Mouse (Mus musculus) inflammation-experienced regulatory T-cells, adult 16 weeks (primary cell): ENCODE measurements around the gene Olfr698. TPM values are rescaled to one million over a fixed set of nuclear protein-coding genes. Genes with fewer than 3 reads are reported as not detected.

Experiments used
- polyA plus RNA-seq: library from polyadenylated mRNA; unstranded; fragments of 100-300 nt; shearing (Covaris generic); gene quantifications from one replicate; pipeline ENCODE4 v1.2.1, GENCODE M21; 2017

The Olfr698 gene
- not detected for polyA plus RNA-seq

GRCm38 (mm10) chr7:106755297-106755696, at the start of gene Olfr698:
Olfr698 (minus strand) TSS chr7:106755397.

DNA sequence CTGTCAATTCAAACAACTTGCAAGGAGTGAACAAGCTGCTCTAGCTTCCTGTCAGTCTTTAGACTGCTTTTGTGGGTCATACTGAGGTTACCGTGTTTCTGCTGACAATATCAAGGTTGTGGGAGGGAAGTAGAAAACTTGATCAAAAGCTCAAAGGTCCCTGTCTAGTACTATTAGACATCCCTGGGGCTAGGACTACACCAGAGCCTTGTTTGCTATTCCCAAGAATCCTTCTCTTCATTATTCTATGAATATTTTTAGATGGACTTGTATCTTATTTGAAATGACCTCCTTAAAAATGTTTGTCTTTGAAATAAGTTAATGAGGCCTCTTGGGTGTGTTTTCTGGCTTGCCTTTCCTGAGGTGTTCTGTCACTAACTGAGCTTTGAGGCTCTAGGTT, 37.9 kb upstream of the Olfr698 start, which contains the start of gene Olfr699:
Gene Olfr699 (minus strand): TSS at position 101 of the 400 bp plus-strand sequence.

DNA sequence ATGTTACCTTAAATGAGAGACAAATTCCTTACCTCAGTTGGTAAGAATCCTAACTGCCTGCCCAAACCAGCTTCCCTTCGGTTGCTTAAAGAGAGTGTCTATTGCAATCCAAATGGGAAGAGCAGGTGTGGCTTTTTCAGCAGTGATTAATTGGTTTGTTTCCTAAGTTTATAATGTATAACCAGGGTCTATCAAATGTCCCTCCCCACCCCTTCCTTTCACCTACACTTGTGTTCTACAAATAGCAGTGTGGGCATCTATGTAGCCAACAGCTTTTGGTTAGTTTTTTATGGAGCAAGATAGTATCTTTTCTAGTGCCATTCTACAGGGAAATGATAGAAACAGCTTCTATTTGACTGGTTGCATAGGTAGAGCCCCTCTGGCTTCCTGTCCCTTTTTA, 12.9 kb downstream of the Olfr698 start, which contains the start of gene Olfr697:
Gene Olfr697 (minus strand): TSS at position 101 of the 400 bp plus-strand sequence.

DNA sequence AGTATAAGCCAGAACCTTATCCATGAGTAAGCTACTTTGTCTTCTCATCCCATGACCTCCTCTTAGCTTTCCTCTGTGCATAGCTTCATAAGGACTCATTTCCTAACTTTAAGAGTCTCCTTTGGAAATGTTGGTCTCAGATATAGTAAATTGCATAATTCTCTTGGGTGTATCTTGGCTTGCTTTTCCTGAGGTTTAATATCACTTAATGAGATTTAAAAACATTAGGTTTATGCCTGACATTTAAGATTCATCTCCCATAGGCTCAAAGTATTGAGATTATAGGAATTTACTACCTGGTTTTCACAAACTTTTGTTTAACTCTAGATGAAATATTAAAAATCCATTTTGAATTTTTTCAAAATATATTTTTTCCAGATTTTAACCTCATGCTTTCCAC, 38.9 kb downstream of the Olfr698 start, which contains the start of gene Olfr695:
Gene Olfr695 (minus strand): TSS at position 101 of the 400 bp plus-strand sequence.

Other genes starting within 250 kb of the Olfr698 start
- not detected for gene Olfr693, start 74.8 kb downstream of the Olfr698 start, polyA plus RNA-seq
- not detected for gene Olfr694, start 63.6 kb downstream of the Olfr698 start, polyA plus RNA-seq
- not detected for gene Olfr695, start 39.0 kb downstream of the Olfr698 start, polyA plus RNA-seq
- not detected for gene Olfr697, start 13.0 kb downstream of the Olfr698 start, polyA plus RNA-seq
- not detected for gene Olfr699, start 37.8 kb upstream of the Olfr698 start, polyA plus RNA-seq
- not detected for gene Olfr700, start 53.4 kb upstream of the Olfr698 start, polyA plus RNA-seq
- gene Olfr701, start 58.7 kb upstream of the Olfr698 start, polyA plus RNA-seq, result not detected
- not detected for gene Olfr702, start 78.5 kb upstream of the Olfr698 start, polyA plus RNA-seq
- not detected for gene Olfr703, start 88.0 kb upstream of the Olfr698 start, polyA plus RNA-seq
- 0.07 TPM for gene Olfr704, start 107.8 kb upstream of the Olfr698 start, polyA plus RNA-seq
- gene Olfr705, start 121.5 kb upstream of the Olfr698 start, polyA plus RNA-seq, result not detected
- not detected for gene Olfr706, start 132.8 kb upstream of the Olfr698 start, polyA plus RNA-seq
- not detected for gene Olfr707, start 145.8 kb upstream of the Olfr698 start, polyA plus RNA-seq
- gene Olfr1532-ps1, start 152.6 kb upstream of the Olfr698 start, polyA plus RNA-seq, result not detected
- not detected for gene Olfr709-ps1, start 176.8 kb upstream of the Olfr698 start, polyA plus RNA-seq
- gene Olfr710, start 192.9 kb upstream of the Olfr698 start, polyA plus RNA-seq, result not detected
- gene Olfr6, start 208.5 kb upstream of the Olfr698 start, polyA plus RNA-seq, result not detected
- gene Olfr711, start 220.1 kb upstream of the Olfr698 start, polyA plus RNA-seq, result not detected